Mouse (Mus musculus) midbrain, postnatal 0 days (tissue): Measurements from ENCODE around the gene Maml3. TPM values are rescaled to one million over a fixed set of nuclear protein-coding genes. Genes with fewer than 3 reads are reported as not detected.

Experiments
- ATAC-seq: fragments of 200-750 bp; cut with Nextera tagmentation; 2 replicates; pipeline ENCODE4 v1.8.0; 2017; ENCODE audit warnings: moderate number of reproducible peaks, mild to moderate bottlenecking, moderate TSS enrichment, moderate library complexity; ENCODE audit not compliant: low FRiP score
- DNase-seq: peaks from one replicate; pipeline ENCODE4 v3.0.0-alpha.2; 2015; ENCODE audit warnings: low spot score
- H3K27ac ChIP-seq: fragments of 300-500 bp; sonication (generic); 2 replicates; pipeline ENCODE4 v1.5.1; 2014; ENCODE audit warnings: low read depth, mild to moderate bottlenecking, low read length, mixed read lengths
- H3K27me3 ChIP-seq: fragments of 300-500 bp; sonication (generic); 2 replicates; pipeline ENCODE4 v1.6.1; 2014; ENCODE audit warnings: low read length, control low read depth, mixed read lengths; ENCODE audit not compliant: insufficient read depth
- H3K36me3 ChIP-seq: fragments of 300-500 bp; sonication (generic); 2 replicates; pipeline ENCODE4 v1.6.1; 2014; ENCODE audit warnings: low read length, control low read depth, mixed read lengths; ENCODE audit not compliant: insufficient read depth
- H3K4me1 ChIP-seq: fragments of 300-500 bp; sonication (generic); 2 replicates; pipeline ENCODE4 v1.6.1; 2014; ENCODE audit warnings: mild to moderate bottlenecking, control low read depth, antibody characterized with exemption, low read length, mixed read lengths; ENCODE audit not compliant: insufficient read depth
- H3K4me2 ChIP-seq: fragments of 300-500 bp; sonication (generic); 2 replicates; pipeline ENCODE4 v1.6.1; 2014; ENCODE audit warnings: low read depth, mild to moderate bottlenecking, low read length, mixed read lengths; ENCODE audit not compliant: poor library complexity, severe bottlenecking
- H3K4me3 ChIP-seq: fragments of 300-500 bp; sonication (generic); 2 replicates; pipeline ENCODE4 v1.5.1; 2014; ENCODE audit warnings: low read depth, mild to moderate bottlenecking, low read length, moderate library complexity
- H3K9ac ChIP-seq: fragments of 300-500 bp; sonication (generic); replicated peaks from 2 replicates; pipeline ENCODE4 v1.6.1; 2014; ENCODE audit warnings: mild to moderate bottlenecking, low read length, moderate library complexity, mixed read lengths; ENCODE audit not compliant: poor library complexity, severe bottlenecking
- H3K9me3 ChIP-seq: fragments of 300-500 bp; sonication (generic); 2 replicates; pipeline ENCODE4 v1.6.1; 2016; ENCODE audit warnings: low read length, control low read depth
- CTCF ChIP-seq: IDR thresholded peaks from 2 replicates; pipeline ENCODE4 v1.5.1; 2016; ENCODE audit warnings: antibody characterized with exemption, mild to moderate bottlenecking
- WGBS: fragments of 180-500 bp; shearing (Covaris S2); extraction: QIAGEN DNeasy Blood & Tissue Kit; methylation state at CpG from one replicate; pipeline ENCODE4 v1.1.7; 2014; 5-methylcytosine and 5-hydroxymethylcytosine counted together
- polyA plus RNA-seq: library from polyadenylated mRNA; unstranded; fragments of >200 nt; fragmentation: Nextera tagmentation; extraction: Ambion mirVana; gene quantifications from 2 replicates; pipeline ENCODE4 v1.2.1, GENCODE M21; 2015
- total RNA-seq: library from RNA; depleted of rRNA; stranded (reverse); fragments of >200 nt; gene quantifications from 2 replicates; pipeline ENCODE4 v1.2.3, GENCODE M21; 2014

Maml3 gene
- total and polyA plus RNA-seq, 2 experiments from 2014 or later: 3.9 to 20.2 TPM

DNA sequence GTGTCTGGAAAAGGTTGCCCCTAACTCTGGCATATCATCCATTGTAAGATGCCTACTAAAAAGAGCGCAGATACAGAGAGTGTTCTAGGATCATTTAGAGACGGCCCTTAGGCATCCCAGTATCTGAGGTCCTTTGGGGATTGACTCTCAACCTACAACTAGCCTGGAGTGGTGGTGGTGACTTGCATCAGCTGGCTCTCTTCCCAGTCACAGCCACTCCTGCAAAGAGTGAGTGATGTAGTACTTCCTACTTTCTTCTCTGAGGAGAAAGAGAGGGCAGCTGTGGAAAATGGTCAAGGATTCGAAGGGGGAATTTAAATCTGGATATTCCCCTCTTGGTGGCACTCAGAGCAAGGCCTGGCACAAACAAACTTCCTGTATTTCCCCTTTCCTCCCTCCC is 385.5 kb downstream of the Maml3 start:
- 87% methylated on average over 3 of the region's 3 CpGs for WGBS
- H3K4me1 ChIP-seq: no peaks in the 10 kb centered on the region
- TF ChIP-seq CTCF: no peak
- no peak overlapping the region for H3K4me2 ChIP-seq
- no peaks in the 10 kb centered on the region for H3K9me3 ChIP-seq
- ATAC-seq: no peak
- DNase-seq: no peak
- no peaks in the 10 kb centered on the region for H3K36me3 ChIP-seq
- H3K4me3 ChIP-seq: no peak overlapping the region
- H3K27ac ChIP-seq: no peak overlapping the region
- H3K27me3 ChIP-seq: no peaks in the 10 kb centered on the region
- H3K9ac ChIP-seq: no peak overlapping the region

- ATAC-seq: no peak
- no peak for DNase-seq
- WGBS: 80% methylated on average over 4 of the region's 4 CpGs
- H3K4me3 ChIP-seq: no peak overlapping the region
- no peaks in the 10 kb centered on the region for H3K36me3 ChIP-seq
- H3K27me3 ChIP-seq: no peaks in the 10 kb centered on the region
- H3K9me3 ChIP-seq: no peaks in the 10 kb centered on the region
- no peaks in the 10 kb centered on the region; the same call in 1 of the 2 replicates for H3K4me1 ChIP-seq
- H3K9ac ChIP-seq: no peak overlapping the region
- no peak overlapping the region for H3K4me2 ChIP-seq
- no peak overlapping the region for H3K27ac ChIP-seq
- no peak for TF ChIP-seq CTCF
Observed at GRCm38 (mm10) chr3:51717909-51718308, 387.0 kb downstream of the Maml3 start.

GRCm38 (mm10) chr3:51717455-51717854 is 387.4 kb downstream of the Maml3 start:
- WGBS: 71% methylated on average over 3 of the region's 3 CpGs
- DNase-seq (no peak), ATAC-seq (no peak)
- Histone ChIP-seq H3K4me3 (no peak overlapping the region), H3K27me3 (no peaks in the 10 kb centered on the region), H3K9me3 (no peaks in the 10 kb centered on the region), H3K4me1 (no peaks in the 10 kb centered on the region; the same call in 1 of the 2 replicates), H3K27ac (no peak overlapping the region), H3K9ac (no peak overlapping the region), H3K36me3 (no peaks in the 10 kb centered on the region), H3K4me2 (no peak overlapping the region)
- TF ChIP-seq CTCF: no peak

GRCm38 (mm10) chr3:51714469-51714868 is 390.4 kb downstream of the Maml3 start:
- no peaks in the 10 kb centered on the region for H3K36me3 ChIP-seq
- no peak for DNase-seq
- no peaks in the 10 kb centered on the region for H3K27me3 ChIP-seq
- H3K4me1 ChIP-seq: no peaks in the 10 kb centered on the region; the same call in 1 of the 2 replicates
- WGBS: 83% methylated on average over 5 of the region's 5 CpGs
- ATAC-seq: no peak
- no peak overlapping the region for H3K27ac ChIP-seq
- TF ChIP-seq CTCF: no peak
- no peak overlapping the region for H3K4me3 ChIP-seq
- H3K4me2 ChIP-seq: no peak overlapping the region
- H3K9ac ChIP-seq: no peak overlapping the region
- H3K9me3 ChIP-seq: no peaks in the 10 kb centered on the region

- ATAC-seq: no peak
- WGBS: 31% methylated on average over 8 of the region's 8 CpGs
- H3K27me3 ChIP-seq: no peaks in the 10 kb centered on the region
- no peaks in the 10 kb centered on the region; the same call in 1 of the 2 replicates for H3K4me1 ChIP-seq
- no peak for TF ChIP-seq CTCF
- no peaks in the 10 kb centered on the region for H3K9me3 ChIP-seq
- no peak overlapping the region for H3K27ac ChIP-seq
- H3K4me3 ChIP-seq: no peak overlapping the region
- no peak overlapping the region for H3K9ac ChIP-seq
- H3K36me3 ChIP-seq: no peaks in the 10 kb centered on the region
- H3K4me2 ChIP-seq: no peak overlapping the region
- no peak for DNase-seq
Observed at GRCm38 (mm10) chr3:51713233-51713632, 391.6 kb downstream of the Maml3 start.

GRCm38 (mm10) chr3:51712382-51712781 is 392.5 kb downstream of the Maml3 start:
- ATAC-seq (no peak), DNase-seq (no peak)
- no peak overlapping the region for H3K4me2 ChIP-seq
- no peak for TF ChIP-seq CTCF
- H3K9ac ChIP-seq: no peak overlapping the region
- no peaks in the 10 kb centered on the region for H3K36me3 ChIP-seq
- no peak overlapping the region for H3K4me3 ChIP-seq
- no peaks in the 10 kb centered on the region for H3K9me3 ChIP-seq
- H3K4me1 ChIP-seq: no peaks in the 10 kb centered on the region; the same call in 1 of the 2 replicates
- 44% methylated on average over 3 of the region's 3 CpGs for WGBS
- no peaks in the 10 kb centered on the region for H3K27me3 ChIP-seq
- no peak overlapping the region for H3K27ac ChIP-seq
